Mouse (Mus musculus): ENCODE data around the gene Fntb.

The Fntb gene

DNA sequence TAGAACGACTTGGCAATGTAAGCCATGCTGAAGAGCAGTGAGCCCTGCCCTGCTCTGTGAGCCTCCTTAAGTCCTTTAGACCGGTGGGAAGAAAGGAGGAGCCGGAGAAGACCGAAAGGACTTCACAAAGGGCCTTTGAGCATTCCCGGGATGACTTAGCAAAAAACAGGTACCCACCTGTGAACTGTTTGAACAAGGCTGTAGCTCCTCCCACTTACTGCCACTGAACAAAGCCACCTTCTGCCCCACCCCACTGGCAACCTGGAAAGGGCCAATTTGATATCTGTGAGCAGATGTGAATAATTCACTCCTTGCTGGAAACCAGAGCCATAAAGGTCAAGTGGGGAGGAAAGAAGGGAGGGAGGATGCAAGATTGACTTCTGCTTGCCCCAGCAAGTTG is 30.0 kb downstream of the Fntb start, which contains the start of gene Gpx2:
Gene Gpx2 (minus strand): TSS at position 205 of the 400 bp plus-strand sequence.
- no peak for DNase-seq (ENCODE audit: low spot score)

GRCm38 (mm10) chr12:76796938-76797539 is 31.6 kb downstream of the Fntb start:
- no peak for DNase-seq (ENCODE audit: low spot score)

DNA sequence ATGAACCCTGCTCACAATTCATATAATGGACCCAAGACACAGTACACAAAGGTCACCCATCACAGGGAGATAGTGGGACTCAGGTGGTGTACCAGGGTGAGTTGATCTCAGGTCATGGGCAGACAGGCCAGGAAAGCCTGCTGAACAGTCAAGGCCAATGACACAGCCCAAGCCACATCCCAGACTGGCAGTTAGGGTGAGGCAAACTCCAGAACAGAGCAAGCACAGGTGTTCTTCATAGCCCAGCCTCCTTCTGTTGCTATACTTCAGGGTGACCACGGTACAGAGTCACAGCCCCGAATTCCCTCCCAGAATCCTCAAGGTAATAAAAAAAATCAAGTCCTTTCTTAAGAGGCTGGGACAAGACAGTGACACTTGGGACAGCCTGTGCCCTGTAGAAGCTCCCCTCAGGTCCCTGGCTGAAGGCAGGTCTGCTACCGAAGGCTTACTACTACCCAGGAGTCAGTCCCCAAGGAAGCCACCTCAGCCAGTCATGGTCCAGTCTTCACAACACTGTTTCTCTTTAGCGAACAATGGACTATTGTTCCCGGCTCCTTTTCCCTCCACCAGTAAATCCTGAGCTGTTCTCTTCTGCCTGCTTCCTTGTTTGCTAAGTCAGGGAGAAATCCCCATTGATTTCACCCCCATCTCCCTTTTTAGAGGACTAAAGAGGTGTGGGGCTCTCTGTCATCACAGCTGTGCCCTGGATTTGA is 32.8 kb downstream of the Fntb start:
- no peak for DNase-seq (ENCODE audit: low spot score)

DNA sequence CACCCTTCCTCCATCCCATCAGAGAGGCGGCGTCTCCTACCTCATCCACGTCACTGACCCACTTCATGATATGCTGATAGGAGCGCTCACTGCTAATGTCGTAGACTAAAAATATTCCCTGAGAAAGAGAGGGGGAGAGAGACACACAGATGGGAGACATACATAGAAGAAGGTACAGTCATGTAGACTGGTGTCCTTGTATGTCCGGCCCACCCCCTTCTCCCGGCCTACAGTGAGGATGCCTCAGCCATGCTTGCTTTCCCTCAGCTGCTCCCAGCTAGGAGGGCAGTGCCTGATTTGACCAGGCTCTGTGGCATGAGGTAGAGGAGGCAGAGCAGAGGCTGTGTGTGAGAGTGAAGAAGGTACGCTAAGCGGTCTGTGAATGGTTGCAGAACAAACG is 37.6 kb downstream of the Fntb start:
- no peak for DNase-seq (ENCODE audit: low spot score)

DNA sequence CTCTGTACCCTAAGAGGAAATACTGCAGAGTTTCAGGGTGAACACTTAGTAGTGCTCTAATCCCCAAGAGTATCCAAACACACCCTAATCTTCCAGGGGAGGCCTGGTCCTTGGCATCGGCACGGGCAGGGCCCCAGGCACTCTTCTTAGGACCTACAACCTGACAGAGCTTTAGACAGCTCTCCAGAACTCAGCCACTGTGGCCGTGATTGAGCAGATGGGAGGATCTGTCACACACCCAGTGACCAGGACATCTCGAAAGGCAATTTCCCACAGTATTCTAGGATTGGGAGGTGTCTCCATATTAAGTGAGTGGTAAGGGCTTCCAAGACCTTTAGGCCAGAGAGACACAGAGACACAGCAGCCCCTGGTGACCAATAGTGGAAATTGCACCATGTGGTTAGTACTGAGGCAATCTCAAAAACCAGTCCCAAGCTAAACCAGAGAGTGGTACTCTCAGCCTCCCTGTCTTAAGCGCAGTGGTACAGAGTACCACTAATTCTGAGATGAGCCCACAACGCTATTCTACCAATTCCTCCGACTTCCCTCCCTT is 38.4 kb downstream of the Fntb start:
- DNase-seq (ENCODE audit: low spot score), result no peak

GRCm38 (mm10) chr12:76805056-76805811 is 39.8 kb downstream of the Fntb start:
- DNase-seq (ENCODE audit: low spot score), result no peak

GRCm38 (mm10) chr12:76807796-76808195 is 42.4 kb downstream of the Fntb start:
- no peak for DNase-seq (ENCODE audit: low spot score)

DNA sequence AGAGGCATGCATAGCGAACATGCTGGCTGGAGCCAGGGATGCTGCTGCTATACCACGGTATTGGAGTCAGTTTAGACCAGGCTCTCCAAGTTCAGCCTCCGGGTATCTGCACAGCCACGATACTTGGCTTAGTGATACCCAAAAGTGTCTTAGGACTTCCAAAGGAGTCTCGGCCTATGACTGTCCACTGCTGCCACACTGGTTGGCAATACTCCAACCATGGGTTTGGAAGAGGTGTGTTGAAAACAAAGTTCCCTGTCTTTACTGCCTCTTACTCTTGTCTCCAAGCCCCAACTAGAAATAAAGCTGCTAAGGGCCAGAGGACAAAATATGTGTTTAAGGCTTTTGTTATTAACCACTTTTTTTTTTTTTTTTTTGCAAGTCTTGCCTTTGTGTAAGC is 45.1 kb downstream of the Fntb start:
- DNase-seq (ENCODE audit: low spot score), result no peak

GRCm38 (mm10) chr12:76811006-76811405 is 45.6 kb downstream of the Fntb start:
- DNase-seq (ENCODE audit: low spot score), result no peak

DNA sequence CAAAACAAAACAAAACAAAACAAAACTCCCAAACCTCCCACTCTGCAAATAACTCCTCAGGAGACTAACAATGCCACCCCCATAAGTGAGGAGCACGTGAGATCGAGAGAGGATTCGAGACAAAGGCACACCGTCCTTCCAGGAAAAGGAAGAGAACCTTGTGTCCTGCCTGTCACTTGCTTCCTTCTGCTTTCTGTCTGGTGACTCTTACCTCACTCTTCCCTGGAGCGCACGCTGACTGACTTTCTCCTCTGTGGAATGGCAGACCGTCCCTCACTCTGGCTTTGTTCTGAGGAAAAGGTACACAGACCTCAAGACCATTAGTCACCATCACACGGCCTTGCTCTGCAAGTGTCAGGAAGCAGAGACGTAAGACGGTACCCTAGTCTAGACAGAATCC is 48.2 kb downstream of the Fntb start:
- DNase-seq (ENCODE audit: low spot score), result no peak

DNA sequence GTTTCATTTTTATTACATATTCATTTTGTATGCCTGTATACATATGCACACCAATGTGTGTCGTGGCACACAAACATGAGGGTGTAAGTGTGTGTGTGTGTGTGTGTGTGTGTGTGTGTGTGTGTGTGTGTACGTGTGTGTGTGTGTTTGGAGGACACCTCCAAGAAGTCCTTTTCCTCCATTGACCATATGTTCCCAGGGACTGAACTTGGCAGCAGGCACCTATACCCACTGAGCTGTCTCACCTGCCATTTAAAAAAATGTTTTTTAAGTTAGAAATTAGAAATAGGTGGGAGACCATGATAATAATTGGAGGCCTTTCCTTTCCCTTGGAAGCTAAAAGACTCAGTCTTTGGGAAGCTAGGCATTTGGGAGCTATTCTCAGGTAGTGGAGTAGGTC is 48.7 kb downstream of the Fntb start:
- DNase-seq (ENCODE audit: low spot score), result no peak

DNA sequence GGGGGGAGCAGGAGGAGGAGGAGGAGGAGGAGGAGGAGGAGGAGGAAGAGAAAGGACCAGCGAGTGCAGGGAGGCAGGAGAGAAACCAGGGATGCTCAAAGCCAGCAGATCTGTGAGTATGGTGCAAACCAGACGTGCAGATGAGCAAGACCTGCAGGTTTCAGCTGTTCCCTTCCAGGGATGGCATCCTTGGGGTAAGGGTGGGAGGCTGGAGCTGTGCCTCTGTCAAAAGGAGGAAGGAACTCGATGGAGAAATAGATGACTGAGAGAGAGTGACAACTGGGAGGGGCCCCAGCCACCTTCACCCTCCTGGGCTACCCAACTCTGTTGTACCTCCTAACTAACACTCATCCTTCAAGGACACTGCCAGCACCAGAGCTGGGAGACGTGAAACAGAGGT is 51.3 kb downstream of the Fntb start:
- DNase-seq (ENCODE audit: low spot score), result no peak

DNA sequence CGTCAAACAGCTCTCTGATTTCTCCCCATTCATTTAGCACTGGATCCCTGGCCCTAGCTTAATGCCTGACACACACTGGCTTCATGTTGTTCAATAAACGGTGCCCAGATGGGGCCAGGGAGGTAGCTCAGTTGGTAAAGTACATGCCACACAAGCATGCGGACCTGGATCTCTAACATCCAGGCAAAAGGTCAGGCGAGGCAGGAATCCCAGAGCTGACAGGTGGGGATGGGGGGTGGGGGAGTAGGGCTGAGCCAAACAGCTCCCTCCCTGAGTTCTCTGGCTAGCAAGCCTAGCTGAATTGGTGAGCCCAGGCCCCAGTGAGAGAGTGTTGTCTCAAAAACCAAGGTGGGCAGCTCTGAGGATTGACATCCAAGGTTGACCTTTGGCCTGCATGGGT is 51.8 kb downstream of the Fntb start:
- DNase-seq (ENCODE audit: low spot score), result no peak

DNA sequence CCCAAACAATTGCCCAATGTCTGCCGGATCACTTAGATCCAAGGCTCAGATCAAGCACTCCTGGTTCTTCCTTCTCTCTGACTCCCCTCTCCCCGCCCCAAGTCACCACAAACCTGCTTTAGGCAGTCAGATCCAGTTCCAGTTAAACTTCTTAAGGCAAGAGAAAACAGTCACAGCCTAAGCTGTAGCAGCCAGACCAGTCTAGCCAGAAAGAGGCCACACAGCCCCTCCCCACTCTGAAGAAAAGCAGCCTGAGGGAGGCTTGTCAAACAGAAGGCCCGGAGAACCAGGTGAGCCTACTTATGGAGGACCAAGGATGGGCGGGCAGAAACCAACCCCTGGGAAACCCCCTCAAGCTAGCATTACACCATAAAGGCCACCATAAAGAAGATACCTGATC is 52.7 kb downstream of the Fntb start:
- no peak for DNase-seq (ENCODE audit: low spot score)

DNA sequence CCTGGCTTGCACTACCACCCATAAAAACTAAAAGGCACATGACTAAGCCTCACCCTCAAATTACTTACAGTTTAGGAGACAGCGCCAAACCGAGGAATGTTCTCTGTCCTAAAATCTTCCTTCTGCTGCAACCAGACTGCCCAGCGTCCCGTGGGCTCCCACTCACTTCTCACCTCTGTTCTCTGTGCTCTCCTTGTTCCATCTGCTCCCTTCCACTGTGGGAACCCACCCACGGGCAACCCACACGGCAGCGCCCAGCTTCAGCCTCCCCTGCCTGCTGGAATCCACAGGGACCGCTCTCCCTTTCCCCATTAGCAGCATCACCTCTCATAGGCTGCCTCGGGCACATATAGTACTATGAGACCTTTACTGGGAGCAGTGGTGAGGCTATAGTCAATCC is 53.5 kb downstream of the Fntb start:
- no peak for DNase-seq (ENCODE audit: low spot score)

GRCm38 (mm10) chr12:76819816-76820215 is 54.4 kb downstream of the Fntb start:
- no peak for DNase-seq (ENCODE audit: low spot score)

DNA sequence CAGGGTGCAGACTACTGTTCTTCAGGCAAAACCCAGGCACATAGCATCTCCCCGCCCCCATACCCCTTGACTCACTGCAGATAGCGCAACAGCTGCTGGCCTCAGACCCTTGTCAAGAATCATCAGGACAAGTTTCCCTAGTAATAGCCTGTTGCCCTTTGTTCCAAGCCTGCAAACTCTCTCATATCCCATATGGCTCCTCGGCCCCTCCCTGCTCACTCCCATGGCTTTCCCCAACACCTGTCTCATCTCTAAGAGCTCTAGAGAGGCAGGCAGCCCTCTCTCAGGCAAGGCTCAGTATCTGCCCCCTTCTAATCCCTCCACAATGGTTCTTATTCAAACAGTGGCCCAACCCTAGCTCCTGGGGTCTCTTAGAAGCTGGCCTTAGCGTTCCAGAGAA is 55.2 kb downstream of the Fntb start:
- no peak for DNase-seq (ENCODE audit: low spot score)

DNA sequence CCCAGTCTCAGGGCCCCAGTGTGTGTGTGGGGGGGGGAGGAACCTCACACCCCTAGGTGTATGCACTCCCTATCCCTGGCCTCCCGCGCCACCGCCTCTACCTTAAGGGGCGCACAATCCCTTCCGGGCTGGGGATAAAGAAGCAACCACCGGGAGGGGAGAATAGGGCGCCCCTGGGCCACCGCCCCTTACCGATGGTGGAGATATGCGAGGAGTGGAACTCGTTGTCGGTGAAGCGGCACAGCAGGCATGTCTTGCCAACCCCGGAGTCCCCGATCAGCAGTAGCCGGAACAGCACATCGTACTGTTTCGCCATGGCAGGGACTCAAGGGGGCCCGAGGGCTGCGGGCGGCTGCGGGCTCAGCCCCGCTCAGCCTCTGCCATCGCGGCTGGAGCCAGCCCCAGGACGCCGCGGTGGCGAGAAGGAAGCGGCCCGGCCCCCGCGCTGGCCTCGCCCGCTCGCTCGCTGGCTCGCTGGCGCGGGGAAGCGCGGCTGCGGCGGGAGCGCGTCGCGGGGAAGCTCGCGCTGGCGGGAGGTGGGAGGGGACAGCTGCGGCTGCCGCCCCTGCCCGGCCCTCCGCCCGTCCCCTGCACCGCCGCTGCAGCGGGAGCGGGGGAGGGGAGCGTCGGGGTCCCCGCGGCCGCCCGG is 56.7 kb downstream of the Fntb start:
- DNase-seq (ENCODE audit: low spot score), result no peak

GRCm38 (mm10) chr12:76822651-76823041 is 57.3 kb downstream of the Fntb start, which contains the start of gene Rab15:
Gene Rab15, minus strand, starts transcription at chr12:76822908.
- no peak for DNase-seq (ENCODE audit: low spot score)

GRCm38 (mm10) chr12:76825283-76825682 is 59.9 kb downstream of the Fntb start:
- no peak for DNase-seq (ENCODE audit: low spot score)

- no peak for DNase-seq (ENCODE audit: low spot score)
Observed at GRCm38 (mm10) chr12:76832704-76833103, 67.3 kb downstream of the Fntb start.

DNA sequence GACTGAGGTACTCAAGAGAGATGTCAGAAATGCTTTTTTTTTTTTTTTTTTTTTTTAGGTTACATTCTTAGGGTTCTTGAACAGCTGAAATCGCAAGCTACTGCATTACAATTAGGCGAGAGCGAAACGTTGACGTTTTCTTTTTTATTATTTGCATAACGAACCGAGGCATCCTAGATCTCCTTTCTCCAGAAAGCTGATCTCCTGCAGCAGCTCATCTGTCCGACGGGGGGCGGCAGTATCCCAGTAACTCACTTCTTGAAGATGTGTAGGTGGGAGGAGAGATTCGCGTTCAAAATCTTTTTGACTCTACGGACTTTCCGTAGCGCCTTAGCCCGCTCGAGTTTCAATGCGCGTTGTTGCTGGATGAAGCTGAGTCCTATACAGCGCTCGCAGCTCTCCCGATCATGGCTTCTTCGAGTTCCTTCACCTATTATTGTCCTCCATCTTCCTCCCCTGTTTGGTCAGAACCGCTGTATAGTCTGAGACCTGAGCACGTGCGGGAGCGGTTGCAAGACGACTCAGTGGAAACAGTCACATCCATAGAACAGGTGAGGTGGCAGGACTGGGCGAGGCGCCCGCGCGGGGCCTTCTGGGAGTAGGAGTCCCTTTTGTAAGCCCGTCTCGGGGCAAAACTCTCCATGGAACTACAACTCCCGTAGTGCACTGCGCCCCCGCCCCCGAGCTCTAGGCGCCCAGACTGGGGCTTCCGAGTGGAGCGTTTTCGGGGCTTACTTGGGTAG is 71.9 kb downstream of the Fntb start:
- peak; percentile 93 for DNase-seq (ENCODE audit: low spot score)
